Mouse (Mus musculus) ES-Bruce4 (cell line): ENCODE measurements at regions not wholly inside any gene's neighbourhood (a gene's known extent, or its start where the extent isn't known, plus 50 kb on each side); places are given as distances from the start of the nearest gene placed in this dataset.
A peak's percentile ranks its signal among the peaks of the same experiment; 100 is the strongest.

Experiments
- CTCF ChIP-seq: IDR thresholded peaks from one replicate; pipeline ENCODE4 v1.8.1; 2011; ENCODE audit warnings: low read depth, low read length
- EP300 ChIP-seq: IDR thresholded peaks from 2 replicates; pipeline ENCODE4 v1.6.1; 2011; ENCODE audit warnings: low read depth, low read length; ENCODE audit not compliant: insufficient read depth

DNA sequence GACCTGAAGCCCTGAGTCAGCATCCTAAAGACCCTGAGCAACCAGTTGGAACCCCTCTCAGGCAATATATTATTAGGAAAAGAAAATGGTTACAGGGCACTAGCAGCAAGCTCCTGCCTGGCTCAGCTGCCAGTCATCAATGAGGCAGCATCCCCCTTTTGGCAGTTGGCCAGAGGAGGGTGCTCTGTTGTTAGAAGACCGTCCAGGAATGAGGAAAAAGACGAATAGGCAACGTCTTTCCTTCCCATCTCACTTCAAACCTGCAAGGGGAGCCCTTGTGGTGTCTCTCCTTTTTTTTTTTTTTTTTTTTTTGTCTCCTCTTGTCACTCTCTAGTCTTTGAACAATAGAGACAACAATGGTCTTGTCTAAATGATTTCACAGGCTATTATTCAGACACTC is 452.8 kb downstream of the Gtdc1 start:
- TF ChIP-seq CTCF (peak; percentile 53), EP300 (no peak)
